Mouse (Mus musculus) stomach, embryonic 15.5 days (tissue): ENCODE data around the gene Fam19a1. TPM values are rescaled to one million over a fixed set of nuclear protein-coding genes. Genes with fewer than 3 reads are reported as not detected.
A peak's percentile ranks its signal among the peaks of the same experiment; 100 is the strongest.
"Not testable (repeated sequence)": the region's sequence is repeated elsewhere in the genome, so short reads cannot be mapped to it uniquely, and the experiment has no call there.

ENCODE experiments used
- ATAC-seq: fragments of 200-750 bp; cut with Nextera tagmentation; 2 replicates; pipeline ENCODE4 v1.8.0; 2017; ENCODE audit warnings: low read depth, moderate number of reproducible peaks, moderate TSS enrichment; ENCODE audit not compliant: insufficient read depth, low FRiP score
- H3K27ac ChIP-seq: fragments of 300-500 bp; sonication (generic); 2 replicates; pipeline ENCODE4 v1.5.1; 2015; ENCODE audit warnings: mild to moderate bottlenecking, inconsistent platforms
- H3K27me3 ChIP-seq: fragments of 300-500 bp; sonication (generic); replicated peaks from 2 replicates; pipeline ENCODE4 v1.6.1; 2015; ENCODE audit warnings: inconsistent platforms
- H3K36me3 ChIP-seq: fragments of 300-500 bp; sonication (generic); 2 replicates; pipeline ENCODE4 v1.6.1; 2015; ENCODE audit warnings: inconsistent platforms
- H3K4me1 ChIP-seq: fragments of 300-500 bp; sonication (generic); 2 replicates; pipeline ENCODE4 v1.6.1; 2015; ENCODE audit warnings: inconsistent platforms
- H3K4me2 ChIP-seq: fragments of 300-500 bp; sonication (generic); 2 replicates; pipeline ENCODE4 v1.6.1; 2015; ENCODE audit warnings: mild to moderate bottlenecking, inconsistent platforms
- H3K4me3 ChIP-seq: fragments of 300-500 bp; sonication (generic); replicated peaks from 2 replicates; pipeline ENCODE4 v1.5.1; 2015; ENCODE audit warnings: inconsistent platforms
- H3K9ac ChIP-seq: fragments of 300-500 bp; sonication (generic); 2 replicates; pipeline ENCODE4 v1.6.1; 2015; ENCODE audit warnings: inconsistent platforms
- H3K9me3 ChIP-seq: fragments of 300-500 bp; sonication (generic); 2 replicates; pipeline ENCODE4 v1.6.1; 2016; ENCODE audit warnings: inconsistent platforms
- WGBS: fragments of 180-500 bp; shearing (Covaris S2); methylation state at CpG from one replicate; pipeline ENCODE4 v1.1.7; 2015; 5-methylcytosine and 5-hydroxymethylcytosine counted together
- polyA plus RNA-seq: library from polyadenylated mRNA; unstranded; fragments of >200 nt; fragmentation: Nextera tagmentation; extraction: Ambion mirVana; gene quantifications from 2 replicates; pipeline ENCODE4 v1.2.1, GENCODE M21; 2015

Gene Fam19a1
- polyA plus RNA-seq, 1 experiment from 2014 or later = 7.5 TPM

- Histone ChIP-seq H3K27me3 (no peaks in the 10 kb centered on the region), H3K4me1 (no peaks in the 10 kb centered on the region), H3K27ac (no peak within 1 kb of the TSS), H3K4me3 (no peak within 1 kb of the TSS), H3K36me3 (no peaks in the 10 kb centered on the region), H3K4me2 (no peak within 1 kb of the TSS), H3K9me3 (no peaks in the 10 kb centered on the region), H3K9ac (no peak within 1 kb of the TSS)
- ATAC-seq = no peak
- 84% methylated on average over 18 of the region's 18 CpGs for WGBS
Measured at GRCm38 (mm10) chr6:96165818-96166379, 52.9 kb downstream of the Fam19a1 start, which contains the start of gene 1700123L14Rik. 1700123L14Rik (minus strand) TSS chr6:96166243.

- ATAC-seq = no peak
Measured at GRCm38 (mm10) chr6:96167031-96167430, 54.1 kb downstream of the Fam19a1 start.

GRCm38 (mm10) chr6:96173681-96174080 lies 60.7 kb downstream of the Fam19a1 start:
- no peak overlapping the region for H3K4me3 ChIP-seq
- no peaks in the 10 kb centered on the region for H3K27me3 ChIP-seq
- no peaks in the 10 kb centered on the region for H3K9me3 ChIP-seq
- 68% methylated on average over 3 of the region's 3 CpGs for WGBS
- no peak overlapping the region for H3K4me2 ChIP-seq
- H3K9ac ChIP-seq = no peak overlapping the region
- peak; percentile 56; the same call in 1 of the 2 replicates for ATAC-seq
- H3K4me1 ChIP-seq = no peaks in the 10 kb centered on the region
- H3K36me3 ChIP-seq = no peaks in the 10 kb centered on the region
- no peak overlapping the region for H3K27ac ChIP-seq

More at GRCm38 (mm10) chr6:96167031-96167430, 54.1 kb downstream of the Fam19a1 start:
- Histone ChIP-seq H3K4me2 (no peak overlapping the region), H3K9me3 (no peaks in the 10 kb centered on the region), H3K27ac (no peak overlapping the region), H3K27me3 (no peaks in the 10 kb centered on the region), H3K36me3 (no peaks in the 10 kb centered on the region), H3K4me1 (no peaks in the 10 kb centered on the region), H3K9ac (no peak overlapping the region), H3K4me3 (no peak overlapping the region)

- H3K4me1 ChIP-seq = no peaks in the 10 kb centered on the region
- H3K9ac ChIP-seq = no peak overlapping the region
- no peaks in the 10 kb centered on the region for H3K36me3 ChIP-seq
- no peaks in the 10 kb centered on the region for H3K9me3 ChIP-seq
- H3K27me3 ChIP-seq = no peaks in the 10 kb centered on the region
- no peak overlapping the region for H3K4me3 ChIP-seq
- H3K27ac ChIP-seq = no peak overlapping the region
- H3K4me2 ChIP-seq = no peak overlapping the region
- ATAC-seq = no peak
Measured at GRCm38 (mm10) chr6:96178530-96178929, 65.6 kb downstream of the Fam19a1 start.

GRCm38 (mm10) chr6:96183392-96183791 lies 70.4 kb downstream of the Fam19a1 start:
- no peak overlapping the region for H3K4me3 ChIP-seq
- H3K36me3 ChIP-seq = no peaks in the 10 kb centered on the region
- WGBS = 69% methylated on average over 4 of the region's 4 CpGs
- no peaks in the 10 kb centered on the region for H3K4me1 ChIP-seq
- H3K9me3 ChIP-seq = no peaks in the 10 kb centered on the region
- H3K9ac ChIP-seq = no peak overlapping the region
- no peak overlapping the region for H3K27ac ChIP-seq
- H3K27me3 ChIP-seq = no peaks in the 10 kb centered on the region
- H3K4me2 ChIP-seq = no peak overlapping the region
- no peak for ATAC-seq

- Histone ChIP-seq H3K27ac (no peak overlapping the region), H3K36me3 (no peaks in the 10 kb centered on the region), H3K9ac (no peak overlapping the region), H3K4me3 (no peak overlapping the region), H3K9me3 (no peaks in the 10 kb centered on the region), H3K4me1 (no peaks in the 10 kb centered on the region), H3K4me2 (no peak overlapping the region), H3K27me3 (no peaks in the 10 kb centered on the region)
- 67% methylated on average over 2 of the region's 2 CpGs for WGBS
- ATAC-seq = no peak
Measured at GRCm38 (mm10) chr6:96186517-96186916, 73.6 kb downstream of the Fam19a1 start.

- not testable (repeated sequence) for H3K27ac ChIP-seq, ATAC-seq, H3K9me3 ChIP-seq, H3K4me1 ChIP-seq, H3K36me3 ChIP-seq, H3K4me3 ChIP-seq, H3K9ac ChIP-seq, H3K27me3 ChIP-seq, H3K4me2 ChIP-seq
- WGBS = 96% methylated on average over 2 of the region's 2 CpGs
Measured at GRCm38 (mm10) chr6:96198991-96199390, 86.0 kb downstream of the Fam19a1 start.

GRCm38 (mm10) chr6:96205395-96205794 lies 92.4 kb downstream of the Fam19a1 start:
- H3K9me3 ChIP-seq = no peaks in the 10 kb centered on the region
- no peak overlapping the region for H3K4me3 ChIP-seq
- no peaks in the 10 kb centered on the region for H3K36me3 ChIP-seq
- no peak overlapping the region for H3K9ac ChIP-seq
- no peak overlapping the region for H3K4me2 ChIP-seq
- no peak overlapping the region for H3K27ac ChIP-seq
- ATAC-seq = no peak
- WGBS = 86% methylated on average over 2 of the region's 2 CpGs
- H3K27me3 ChIP-seq = no peaks in the 10 kb centered on the region
- no peaks in the 10 kb centered on the region for H3K4me1 ChIP-seq

- no peak overlapping the region for H3K4me2 ChIP-seq
- H3K9ac ChIP-seq = no peak overlapping the region
- no peaks in the 10 kb centered on the region for H3K4me1 ChIP-seq
- no peaks in the 10 kb centered on the region for H3K9me3 ChIP-seq
- no peak overlapping the region for H3K27ac ChIP-seq
- no peak overlapping the region for H3K4me3 ChIP-seq
- no peaks in the 10 kb centered on the region for H3K27me3 ChIP-seq
- no peak for ATAC-seq
- no peaks in the 10 kb centered on the region for H3K36me3 ChIP-seq
Measured at GRCm38 (mm10) chr6:96234806-96235205, 121.9 kb downstream of the Fam19a1 start.

GRCm38 (mm10) chr6:96244320-96244719 lies 131.4 kb downstream of the Fam19a1 start:
- no peak for ATAC-seq
- Histone ChIP-seq H3K36me3 (no peaks in the 10 kb centered on the region), H3K4me3 (no peak overlapping the region), H3K9ac (no peak overlapping the region), H3K27me3 (no peaks in the 10 kb centered on the region), H3K9me3 (no peaks in the 10 kb centered on the region), H3K4me2 (no peak overlapping the region), H3K27ac (no peak overlapping the region), H3K4me1 (no peaks in the 10 kb centered on the region)
- WGBS = 84% methylated on average over 3 of the region's 3 CpGs

GRCm38 (mm10) chr6:96252001-96252400 lies 139.0 kb downstream of the Fam19a1 start:
- no peaks in the 10 kb centered on the region for H3K9me3 ChIP-seq
- no peak overlapping the region for H3K4me2 ChIP-seq
- H3K9ac ChIP-seq = no peak overlapping the region
- no peaks in the 10 kb centered on the region for H3K27me3 ChIP-seq
- 71% methylated on average over 3 of the region's 3 CpGs for WGBS
- ATAC-seq = no peak
- no peak overlapping the region for H3K27ac ChIP-seq
- no peak overlapping the region for H3K4me3 ChIP-seq
- H3K4me1 ChIP-seq = no peaks in the 10 kb centered on the region
- H3K36me3 ChIP-seq = no peaks in the 10 kb centered on the region

- no peaks in the 10 kb centered on the region for H3K36me3 ChIP-seq
- H3K4me3 ChIP-seq = no peak overlapping the region
- H3K9me3 ChIP-seq = no peaks in the 10 kb centered on the region
- no peak for ATAC-seq
- no peak overlapping the region for H3K27ac ChIP-seq
- H3K27me3 ChIP-seq = no peaks in the 10 kb centered on the region
- no peaks in the 10 kb centered on the region for H3K4me1 ChIP-seq
- no peak overlapping the region for H3K9ac ChIP-seq
- H3K4me2 ChIP-seq = no peak overlapping the region
- WGBS = 79% methylated on average over 2 of the region's 2 CpGs
Measured at GRCm38 (mm10) chr6:96254815-96255214, 141.9 kb downstream of the Fam19a1 start.

GRCm38 (mm10) chr6:96258651-96259050 lies 145.7 kb downstream of the Fam19a1 start:
- no peak for ATAC-seq
- Histone ChIP-seq H3K36me3 (no peaks in the 10 kb centered on the region), H3K9me3 (no peaks in the 10 kb centered on the region), H3K4me3 (no peak overlapping the region), H3K4me2 (no peak overlapping the region), H3K9ac (no peak overlapping the region), H3K4me1 (no peaks in the 10 kb centered on the region), H3K27me3 (no peaks in the 10 kb centered on the region), H3K27ac (no peak overlapping the region)
- 86% methylated on average over 3 of the region's 3 CpGs for WGBS
